Mouse (Mus musculus) gastrocnemius, adult 2 months (tissue): Measurements from ENCODE around the gene Igdcc4. TPM values are rescaled to one million over a fixed set of nuclear protein-coding genes. Genes with fewer than 3 reads are reported as not detected.
"Not testable (repeated sequence)": the region's sequence is repeated elsewhere in the genome, so short reads cannot be mapped to it uniquely, and the experiment has no call there.

ENCODE experiments used
- DNase-seq: peaks from one replicate; pipeline ENCODE4 v3.0.0; 2022
- H3K27ac ChIP-seq: fragments of 200-600 bp; 2 replicates; pipeline ENCODE4 v1.8.1; 2022; ENCODE audit warnings: mild to moderate bottlenecking
- H3K4me3 ChIP-seq: fragments of 200-600 bp; 2 replicates; pipeline ENCODE4 v1.8.1; 2022; ENCODE audit warnings: mild to moderate bottlenecking, moderate library complexity
- CTCF ChIP-seq: fragments of 200-600 bp; IDR thresholded peaks from 2 replicates; pipeline ENCODE4 v1.8.1; 2022; ENCODE audit warnings: antibody characterized with exemption, mild to moderate bottlenecking, moderate library complexity
- intact Hi-C: fragments of 180-260 bp; cut with DNase I; formaldehyde crosslinking; loops from one replicate; pipeline ENCODE4 v1.15.1; 2025
- long read RNA-seq, 2 experiments: library from polyadenylated mRNA; stranded (forward); transcript quantifications; one replicate each; pipeline ENCODE4 v2.0.0; 2021
- total RNA-seq, 2 experiments: library from RNA; stranded (reverse); gene quantifications; 2 replicates each; pipeline ENCODE4 v1.2.3; 2021

Gene Igdcc4
- total RNA-seq = 10 to 100 TPM; 22.1 to 34.4 TPM
- long read RNA-seq, experiment 1, full-length matches to known transcripts = 33 of 71 reads
- long read RNA-seq, experiment 1, partial matches to known transcripts = 18 of 71 reads
- long read RNA-seq, experiment 1, other reads (novel, unspliced or antisense) = 20 of 71 reads
- long read RNA-seq, experiment 2, full-length matches to known transcripts = 20 of 44 reads
- long read RNA-seq, experiment 2, partial matches to known transcripts = 7 of 44 reads
- long read RNA-seq, experiment 2, other reads (novel, unspliced or antisense) = 17 of 44 reads

DNA sequence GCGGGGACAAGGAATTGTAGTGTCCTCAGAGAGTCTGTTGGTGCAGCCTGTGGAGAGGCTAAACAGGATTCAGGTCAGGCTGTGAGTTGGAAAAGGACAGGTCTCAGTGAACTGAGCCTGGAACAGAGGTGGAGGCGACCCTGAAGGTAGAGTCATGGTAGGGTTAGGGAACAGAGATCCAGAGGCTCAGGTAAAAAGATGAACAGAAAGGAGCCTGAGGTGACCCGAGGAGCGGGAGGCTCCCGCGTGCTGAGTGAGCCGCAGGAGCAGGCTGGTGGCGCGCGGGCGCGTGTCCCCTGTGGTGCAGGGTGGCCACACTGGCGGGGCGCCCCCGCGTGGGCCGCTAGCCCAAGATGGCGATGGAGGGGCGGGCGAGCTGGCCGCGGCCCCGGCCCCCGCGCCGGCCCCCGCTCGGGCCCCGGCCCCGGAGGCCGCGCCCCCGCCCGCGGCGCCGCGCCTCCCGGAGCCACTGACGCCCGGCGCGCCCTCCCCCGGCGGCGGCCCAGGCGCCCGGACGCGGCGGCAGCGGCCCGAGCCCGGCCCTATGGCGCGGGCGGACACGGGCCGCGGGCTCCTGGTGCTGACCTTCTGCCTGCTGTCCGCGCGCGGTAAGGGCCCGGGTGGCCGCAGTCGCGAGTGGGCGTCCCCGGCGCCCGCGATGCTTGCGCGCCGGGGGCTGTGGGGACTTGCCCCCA lies at the start of gene Igdcc4:
Gene Igdcc4, plus strand, starts transcription at position 496 of the 695 bp plus-strand sequence.
- intact Hi-C loops = no loop called here
- Histone ChIP-seq H3K4me3 (peak within 1 kb of the TSS; percentile 89), H3K27ac (peak within 1 kb of the TSS; percentile 90)
- DNase-seq = peak; percentile 72
- no peak for TF ChIP-seq CTCF

DNA sequence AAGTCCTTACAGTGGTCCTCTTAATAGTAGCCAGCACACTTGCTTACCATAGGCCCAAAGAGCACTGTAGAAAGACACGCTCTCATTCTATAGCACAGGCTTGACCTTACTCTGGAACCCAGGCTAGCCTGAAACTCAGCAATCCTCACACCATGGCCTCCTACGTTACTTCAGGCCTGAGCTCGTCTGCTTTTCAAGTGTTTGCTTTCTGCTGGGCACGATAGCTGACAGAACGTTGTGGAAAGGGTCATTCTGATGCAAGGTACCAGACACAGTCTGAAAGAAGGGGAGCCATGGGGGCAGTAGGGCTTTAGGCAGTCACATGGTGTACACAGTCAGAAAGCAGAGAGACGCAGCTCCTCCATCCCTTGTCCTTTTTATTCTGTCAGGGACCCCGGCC lies 37.0 kb upstream of the Igdcc4 start:
- Histone ChIP-seq H3K4me3 (no peak overlapping the region), H3K27ac (no peak overlapping the region)
- TF ChIP-seq CTCF = no peak
- intact Hi-C loops = no loop called here
- no peak for DNase-seq

DNA sequence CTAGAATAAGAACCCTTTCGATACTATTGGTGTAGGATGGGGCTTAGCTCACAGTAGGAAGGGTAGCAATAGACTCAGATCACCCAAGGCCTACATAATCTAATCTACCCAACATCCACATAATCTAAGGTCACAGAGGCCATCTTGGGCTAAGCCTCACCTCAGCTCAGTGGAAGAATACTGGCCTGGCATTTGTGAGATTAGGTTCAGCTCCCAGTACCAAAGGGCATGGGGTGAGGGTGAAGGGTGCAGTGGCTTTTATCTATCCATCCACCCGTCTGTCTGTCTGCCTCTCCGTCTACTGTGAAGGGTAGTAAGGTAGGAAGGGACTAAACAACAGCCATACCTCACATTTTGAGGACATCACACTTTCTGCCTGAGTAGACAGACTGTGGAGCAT lies 30.7 kb upstream of the Igdcc4 start:
- no peak for TF ChIP-seq CTCF
- DNase-seq = no peak
- intact Hi-C loops = no loop called here
- no peak overlapping the region for H3K4me3 ChIP-seq
- no peak overlapping the region for H3K27ac ChIP-seq

DNA sequence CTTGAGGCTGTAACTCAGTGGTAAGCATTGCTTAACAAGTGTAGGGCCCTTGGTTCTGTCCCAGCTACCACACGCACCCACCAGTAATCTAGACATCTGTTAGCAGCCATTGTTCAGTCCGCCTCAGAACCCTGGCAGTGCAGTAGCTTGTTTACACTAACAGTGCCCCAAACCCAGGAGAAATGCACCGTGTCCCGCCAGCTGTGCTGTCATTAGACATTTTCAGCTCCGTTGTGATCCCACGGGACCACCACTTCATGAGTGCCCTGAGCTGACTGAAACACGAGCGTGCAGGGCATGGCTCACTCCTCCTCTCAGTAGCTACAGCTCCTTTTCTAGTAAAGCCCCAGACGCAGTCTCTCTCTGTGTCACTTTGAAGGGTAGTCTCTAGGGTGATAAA lies 27.7 kb upstream of the Igdcc4 start:
- H3K27ac ChIP-seq = no peak overlapping the region
- TF ChIP-seq CTCF = no peak
- intact Hi-C loops = no loop called here
- no peak overlapping the region for H3K4me3 ChIP-seq
- DNase-seq = no peak

- intact Hi-C loops = no loop called here
- DNase-seq = no peak
- H3K4me3 ChIP-seq = no peak overlapping the region
- TF ChIP-seq CTCF = no peak
- peak overlapping the region; percentile 87 for H3K27ac ChIP-seq
These were observed 27.0 kb upstream of the Igdcc4 start for GRCm38 (mm10) chr9:65074251-65074650.

GRCm38 (mm10) chr9:65074855-65075493 lies 26.3 kb upstream of the Igdcc4 start:
- Histone ChIP-seq H3K4me3 (no peak overlapping the region), H3K27ac (peak overlapping the region; percentile 87)
- intact Hi-C loops = loop anchor here (5.0 kb wide), 1 partner anchor 47 kb away; no protein-coding TSS in a partner anchor
- TF ChIP-seq CTCF = no peak
- DNase-seq = peak; percentile 21

DNA sequence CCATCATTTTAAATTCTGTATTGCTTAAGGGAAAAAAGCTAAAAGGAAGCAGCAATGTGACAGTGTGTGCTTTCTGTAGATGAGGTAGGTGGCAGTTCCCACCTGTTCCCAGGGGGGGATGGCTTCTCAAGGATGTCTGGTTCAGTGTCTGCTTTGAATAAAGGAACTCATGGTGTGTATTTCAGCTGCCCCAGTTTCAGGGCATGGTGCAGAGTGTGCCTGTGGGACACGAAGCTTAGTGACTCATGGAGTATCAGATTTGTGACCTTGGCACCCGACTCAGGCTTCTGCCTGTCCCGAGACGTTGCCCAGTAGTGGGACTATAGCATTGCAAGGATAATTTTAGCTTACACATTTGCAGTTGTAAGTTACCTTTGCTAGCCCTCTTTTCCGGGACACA lies 23.8 kb upstream of the Igdcc4 start:
- DNase-seq = peak; percentile 89
- Histone ChIP-seq H3K4me3 (peak overlapping the region; percentile 73), H3K27ac (peak overlapping the region; percentile 87)
- no peak for TF ChIP-seq CTCF
- intact Hi-C loops = loop anchor here (2.0 to 5.0 kb wide), 2 partner anchors 29 to 45 kb away; no protein-coding TSS in a partner anchor

DNA sequence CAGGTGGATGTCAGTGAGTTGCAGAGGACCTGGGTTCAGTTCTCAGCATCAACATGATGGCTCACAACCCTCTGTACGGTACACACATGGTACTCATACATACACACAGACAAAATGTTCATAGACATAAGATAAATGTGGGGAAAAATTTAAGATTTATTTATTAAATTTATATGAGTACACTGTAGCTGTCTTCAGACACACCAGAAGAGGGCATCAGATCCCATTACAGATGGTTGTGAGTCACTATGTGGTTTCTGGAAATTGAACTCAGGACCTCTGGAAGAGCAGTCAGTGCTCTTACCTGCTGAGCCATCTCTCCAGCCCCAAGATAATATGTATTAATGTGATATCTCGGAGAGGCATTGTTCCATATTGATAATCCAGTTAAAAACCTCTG lies 21.1 kb upstream of the Igdcc4 start:
- DNase-seq, intact Hi-C loops: not testable (repeated sequence)
- peak; percentile 16; the same call in 1 of the 2 replicates for TF ChIP-seq CTCF
- H3K27ac ChIP-seq = peak overlapping the region; percentile 87
- H3K4me3 ChIP-seq = peak overlapping the region; percentile 73

DNA sequence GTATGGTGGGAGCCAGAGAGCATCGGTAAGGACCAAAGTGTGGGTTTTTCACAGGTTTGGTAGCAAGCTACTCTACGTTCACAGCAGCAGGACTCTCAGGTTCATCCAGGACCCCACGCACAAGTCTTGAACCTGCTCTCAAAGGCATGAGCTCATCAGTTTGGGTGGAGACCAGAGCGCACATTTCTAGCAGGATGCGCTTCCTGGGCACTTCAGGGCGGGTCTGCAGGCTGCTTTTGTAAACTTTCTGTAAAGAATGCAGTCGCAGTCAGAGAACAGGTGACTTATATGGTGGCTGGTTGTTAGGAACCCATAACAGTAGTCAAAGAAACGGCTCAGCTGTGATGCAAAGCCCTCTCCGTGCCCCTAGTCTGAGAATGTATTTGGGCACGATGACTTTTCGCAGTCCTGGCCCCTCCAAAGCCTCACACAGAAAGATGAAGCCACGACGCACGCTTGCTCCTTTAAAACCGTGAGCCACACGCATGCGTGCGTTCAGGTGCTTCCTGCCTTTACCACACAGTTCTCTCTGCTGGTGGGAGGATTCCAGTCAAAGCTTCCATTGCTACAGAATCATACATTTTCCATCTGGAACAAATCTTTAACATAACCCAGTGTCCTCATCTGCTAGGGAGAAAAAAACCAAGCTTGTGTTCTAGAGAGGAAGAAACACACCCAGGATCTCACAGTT lies 18.1 kb upstream of the Igdcc4 start:
- DNase-seq = no peak
- H3K27ac ChIP-seq = no peak overlapping the region
- intact Hi-C loops = no loop called here
- TF ChIP-seq CTCF = no peak
- no peak overlapping the region for H3K4me3 ChIP-seq

DNA sequence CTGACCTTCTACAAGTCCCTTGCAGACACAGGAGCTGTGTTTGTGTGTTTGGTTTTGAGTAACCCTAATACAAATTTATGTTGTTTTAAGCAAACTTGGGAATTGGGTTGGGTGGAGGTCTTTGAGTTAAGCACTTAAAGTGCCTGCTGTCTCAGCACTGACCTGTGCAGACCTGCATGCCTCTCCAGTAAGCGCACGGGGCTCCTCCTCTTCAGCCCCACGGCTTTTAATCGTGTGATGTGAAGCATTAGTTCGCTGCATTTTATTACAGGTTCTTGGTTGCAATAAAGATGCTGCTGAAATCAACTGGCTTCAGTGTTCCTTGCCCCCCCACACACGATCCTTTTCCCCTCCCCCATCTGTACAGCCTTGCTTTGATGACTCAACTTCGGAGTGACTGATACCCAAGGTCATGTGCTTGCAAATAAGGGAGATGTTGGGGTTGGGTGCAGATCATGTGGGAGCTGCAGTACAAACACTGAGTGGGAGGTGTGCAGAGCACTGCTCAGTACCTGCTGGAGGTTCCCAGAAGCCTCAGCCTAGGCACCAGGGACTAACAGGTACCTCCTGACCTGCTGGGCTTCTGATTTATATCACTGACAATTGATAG lies 17.0 kb upstream of the Igdcc4 start:
- DNase-seq = no peak
- 0 out of 2 replicates have a peak overlapping the region, but pooled peaks have one; percentile 12 for H3K27ac ChIP-seq
- intact Hi-C loops = no loop called here
- no peak overlapping the region for H3K4me3 ChIP-seq
- TF ChIP-seq CTCF = no peak

DNA sequence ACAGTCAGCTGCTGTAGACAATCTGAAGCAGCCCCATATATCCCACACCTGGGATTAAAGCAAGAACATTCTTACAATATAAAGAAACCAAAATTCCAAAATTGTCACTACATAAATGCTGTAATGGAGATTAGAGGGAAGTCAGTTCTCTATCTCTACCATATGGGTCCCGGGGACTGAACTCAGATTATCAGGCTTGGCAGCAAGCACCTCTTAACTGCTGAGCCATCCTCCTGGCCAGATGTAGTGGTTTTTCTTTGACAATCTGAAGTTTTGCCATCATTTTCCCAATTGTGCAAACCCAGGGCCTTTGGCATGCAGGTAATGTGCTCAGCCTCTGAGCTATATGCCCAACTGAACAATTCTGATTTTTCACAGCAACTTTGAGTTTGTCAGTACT lies 16.0 kb upstream of the Igdcc4 start:
- Histone ChIP-seq H3K4me3 (no peak overlapping the region), H3K27ac (no peak overlapping the region)
- TF ChIP-seq CTCF = no peak
- intact Hi-C loops = no loop called here
- DNase-seq = no peak

DNA sequence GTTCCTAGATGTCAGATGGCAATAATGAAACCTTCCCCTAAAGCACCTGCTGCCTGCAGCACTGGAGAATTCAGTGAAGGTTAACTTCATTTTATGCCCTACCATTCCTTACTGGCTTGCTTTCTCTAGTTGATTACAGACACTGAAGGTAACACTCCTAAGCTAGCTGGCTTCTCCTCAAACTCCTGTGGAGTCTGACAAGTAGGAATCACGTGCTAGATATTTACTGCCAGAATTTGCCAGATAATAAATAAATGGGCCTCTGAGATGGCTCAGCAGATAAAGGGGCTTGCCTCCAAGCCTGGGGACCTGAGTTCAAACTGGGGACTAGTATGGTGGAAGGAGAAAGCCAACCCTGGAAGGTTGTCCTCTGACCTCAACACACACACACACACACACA lies 14.5 kb upstream of the Igdcc4 start:
- no peak for TF ChIP-seq CTCF
- Histone ChIP-seq H3K4me3 (no peak overlapping the region), H3K27ac (no peak overlapping the region)
- intact Hi-C loops = no loop called here
- DNase-seq = no peak
